Mouse (Mus musculus): Measurements from ENCODE around the gene Foxi3. TPM values are rescaled to one million over a fixed set of nuclear protein-coding genes. Genes with fewer than 3 reads are reported as not detected.
A peak's percentile ranks its signal among the peaks of the same experiment; 100 is the strongest.

Foxi3 gene
- polyA plus RNA-seq, 1 experiment from 2014 or later, result not detected

- ATAC-seq (ENCODE audit: low FRiP score, low TSS enrichment) (no peak), DNase-seq (no peak)
- H3K4me1 ChIP-seq (ENCODE audit: control insufficient read depth, insufficient read depth, low read length), result peaks cover 7% of the 10 kb centered on the region
- H3K27me3 ChIP-seq (ENCODE audit: control insufficient read depth, insufficient read depth, low read length), result peaks cover 45% of the 10 kb centered on the region
- H3K4me3 ChIP-seq (replicated peaks; ENCODE audit: low read depth, low read length), result no peak overlapping the region
- no peaks in the 10 kb centered on the region for H3K36me3 ChIP-seq (ENCODE audit: control insufficient read depth, insufficient read depth, low read length)
- no peaks in the 10 kb centered on the region for H3K9me3 ChIP-seq (ENCODE audit: control insufficient read depth, low read length)
- WGBS, result 77% methylated on average over 7 of the region's 7 CpGs
- H3K9ac ChIP-seq (replicated peaks; ENCODE audit: low read length), result no peak overlapping the region
- no peak overlapping the region for H3K27ac ChIP-seq (replicated peaks; ENCODE audit: low read depth, low read length)
- no peak overlapping the region for H3K4me2 ChIP-seq (ENCODE audit: low read length)
Measured at GRCm38 (mm10) chr6:70953274-70953673, 3.1 kb upstream of the Foxi3 start.

- no peak overlapping the region for H3K9ac ChIP-seq (replicated peaks; ENCODE audit: low read length)
- H3K27ac ChIP-seq (replicated peaks; ENCODE audit: low read depth, low read length), result no peak overlapping the region
- ATAC-seq (ENCODE audit: low FRiP score, low TSS enrichment), result no peak
- H3K4me1 ChIP-seq (ENCODE audit: control insufficient read depth, insufficient read depth, low read length), result peaks cover 7% of the 10 kb centered on the region
- H3K36me3 ChIP-seq (ENCODE audit: control insufficient read depth, insufficient read depth, low read length), result no peaks in the 10 kb centered on the region
- peak; percentile 78 for DNase-seq
- 7% methylated on average over 6 of the region's 6 CpGs for WGBS
- no peak overlapping the region for H3K4me3 ChIP-seq (replicated peaks; ENCODE audit: low read depth, low read length)
- H3K9me3 ChIP-seq (ENCODE audit: control insufficient read depth, low read length), result no peaks in the 10 kb centered on the region
- no peak overlapping the region for H3K4me2 ChIP-seq (ENCODE audit: low read length)
- peaks cover 52% of the 10 kb centered on the region for H3K27me3 ChIP-seq (ENCODE audit: control insufficient read depth, insufficient read depth, low read length)
Measured at GRCm38 (mm10) chr6:70954040-70954439, 2.3 kb upstream of the Foxi3 start.

DNA sequence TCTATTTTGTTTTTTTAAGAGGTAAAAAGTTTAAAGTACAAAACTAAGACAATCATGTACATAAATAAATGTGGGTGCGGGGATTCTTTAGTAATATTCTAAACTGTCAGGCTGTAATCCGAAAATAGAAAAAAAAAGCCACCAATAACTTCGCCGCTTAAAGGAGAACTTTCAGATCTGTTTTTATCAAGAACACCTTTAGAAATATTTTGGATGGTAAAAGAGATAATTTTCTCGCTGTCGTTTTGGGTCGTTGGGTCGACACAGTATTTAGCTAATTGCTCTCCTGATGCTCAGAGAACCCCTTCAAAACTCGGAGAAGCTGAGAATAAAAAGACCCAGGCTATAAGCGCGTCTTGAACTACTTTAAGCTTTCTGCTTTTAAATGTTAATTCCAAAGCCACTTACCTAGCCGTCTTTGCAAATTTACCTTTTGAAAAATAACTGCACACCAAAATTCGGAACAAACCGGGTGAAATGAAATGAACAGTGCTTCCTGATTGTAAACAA is 985 bp upstream of the Foxi3 start:
- Histone ChIP-seq H3K4me2 (ENCODE audit: low read length) (no peak overlapping the region), H3K27ac (replicated peaks; ENCODE audit: low read depth, low read length) (no peak overlapping the region), H3K4me3 (replicated peaks; ENCODE audit: low read depth, low read length) (0 out of 2 replicates have a peak overlapping the region, but pooled peaks have one; percentile 40), H3K36me3 (ENCODE audit: control insufficient read depth, insufficient read depth, low read length) (no peaks in the 10 kb centered on the region), H3K4me1 (ENCODE audit: control insufficient read depth, insufficient read depth, low read length) (peaks cover 7% of the 10 kb centered on the region), H3K9me3 (ENCODE audit: control insufficient read depth, low read length) (no peaks in the 10 kb centered on the region), H3K9ac (replicated peaks; ENCODE audit: low read length) (no peak overlapping the region), H3K27me3 (ENCODE audit: control insufficient read depth, insufficient read depth, low read length) (peaks cover 57% of the 10 kb centered on the region)
- peak; percentile 32 for DNase-seq
- ATAC-seq (ENCODE audit: low FRiP score, low TSS enrichment), result no peak
- WGBS, result 2% methylated on average over 14 of the region's 14 CpGs

DNA sequence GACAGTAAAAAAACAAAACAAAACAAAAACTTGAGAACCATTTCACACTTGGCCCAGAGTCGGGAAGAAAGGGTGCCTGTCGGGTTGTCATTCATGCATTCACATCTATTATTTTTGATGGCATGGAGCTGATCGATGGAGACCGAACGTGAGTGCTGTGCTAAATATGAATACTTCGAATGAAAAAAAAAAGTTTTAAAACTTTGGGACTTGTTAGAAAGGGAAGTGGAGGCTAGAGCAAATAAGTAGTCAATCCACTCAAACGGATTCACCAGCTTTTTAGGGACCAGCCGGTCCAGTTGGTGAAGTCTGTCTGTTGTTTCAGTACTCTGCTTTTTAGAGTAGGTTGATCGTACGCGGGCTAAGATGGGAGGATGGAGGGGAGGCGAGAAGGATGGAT is 490 bp upstream of the Foxi3 start:
- DNase-seq (peak; percentile 30), ATAC-seq (ENCODE audit: low FRiP score, low TSS enrichment) (no peak)
- H3K27ac ChIP-seq (replicated peaks; ENCODE audit: low read depth, low read length), result no peak overlapping the region
- peak overlapping the region; percentile 40 for H3K4me3 ChIP-seq (replicated peaks; ENCODE audit: low read depth, low read length)
- H3K36me3 ChIP-seq (ENCODE audit: control insufficient read depth, insufficient read depth, low read length), result no peaks in the 10 kb centered on the region
- peaks cover 7% of the 10 kb centered on the region for H3K4me1 ChIP-seq (ENCODE audit: control insufficient read depth, insufficient read depth, low read length)
- H3K4me2 ChIP-seq (ENCODE audit: low read length), result peak overlapping the region; percentile 82
- WGBS, result under 1% methylated on average over 12 of the region's 12 CpGs
- H3K27me3 ChIP-seq (ENCODE audit: control insufficient read depth, insufficient read depth, low read length), result peaks cover 57% of the 10 kb centered on the region
- H3K9me3 ChIP-seq (ENCODE audit: control insufficient read depth, low read length), result no peaks in the 10 kb centered on the region
- H3K9ac ChIP-seq (replicated peaks; ENCODE audit: low read length), result no peak overlapping the region

DNA sequence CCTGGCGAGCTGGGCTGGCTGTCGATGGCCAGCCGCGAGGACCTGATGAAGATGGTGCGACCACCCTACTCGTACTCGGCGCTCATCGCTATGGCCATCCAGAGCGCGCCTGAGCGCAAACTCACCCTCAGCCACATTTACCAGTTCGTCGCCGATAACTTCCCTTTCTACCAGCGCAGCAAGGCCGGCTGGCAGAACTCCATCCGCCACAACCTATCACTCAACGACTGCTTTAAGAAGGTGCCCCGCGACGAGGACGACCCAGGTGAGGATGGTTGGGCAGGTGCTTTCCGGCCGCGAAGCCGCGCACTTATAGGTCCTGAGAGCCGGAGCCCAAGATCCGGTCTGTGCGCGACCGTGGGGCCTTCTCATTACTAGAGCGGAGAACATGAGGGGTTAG is 605 bp downstream of the Foxi3 start:
- Histone ChIP-seq H3K9ac (replicated peaks; ENCODE audit: low read length) (no peak overlapping the region), H3K9me3 (ENCODE audit: control insufficient read depth, low read length) (no peaks in the 10 kb centered on the region), H3K4me3 (replicated peaks; ENCODE audit: low read depth, low read length) (peak overlapping the region; percentile 40), H3K36me3 (ENCODE audit: control insufficient read depth, insufficient read depth, low read length) (no peaks in the 10 kb centered on the region), H3K4me2 (ENCODE audit: low read length) (peak overlapping the region; percentile 82), H3K27me3 (ENCODE audit: control insufficient read depth, insufficient read depth, low read length) (peaks cover 57% of the 10 kb centered on the region), H3K27ac (replicated peaks; ENCODE audit: low read depth, low read length) (no peak overlapping the region), H3K4me1 (ENCODE audit: control insufficient read depth, insufficient read depth, low read length) (peaks cover 7% of the 10 kb centered on the region)
- under 1% methylated on average over 34 of the region's 34 CpGs for WGBS
- no peak for DNase-seq
- ATAC-seq (ENCODE audit: low FRiP score, low TSS enrichment), result no peak; the same call in 1 of the 2 replicates

GRCm38 (mm10) chr6:70957341-70957940 is 1.1 kb downstream of the Foxi3 start:
- H3K9ac ChIP-seq (replicated peaks; ENCODE audit: low read length), result no peak overlapping the region
- H3K4me2 ChIP-seq (ENCODE audit: low read length), result peak overlapping the region; percentile 82; the same call in 1 of the 2 replicates
- H3K27me3 ChIP-seq (ENCODE audit: control insufficient read depth, insufficient read depth, low read length), result peaks cover 57% of the 10 kb centered on the region
- no peaks in the 10 kb centered on the region for H3K36me3 ChIP-seq (ENCODE audit: control insufficient read depth, insufficient read depth, low read length)
- WGBS, result 8% methylated on average over 7 of the region's 7 CpGs
- H3K4me1 ChIP-seq (ENCODE audit: control insufficient read depth, insufficient read depth, low read length), result peaks cover 7% of the 10 kb centered on the region
- H3K27ac ChIP-seq (replicated peaks; ENCODE audit: low read depth, low read length), result no peak overlapping the region
- no peaks in the 10 kb centered on the region for H3K9me3 ChIP-seq (ENCODE audit: control insufficient read depth, low read length)
- DNase-seq (no peak), ATAC-seq (ENCODE audit: low FRiP score, low TSS enrichment) (no peak)
- H3K4me3 ChIP-seq (replicated peaks; ENCODE audit: low read depth, low read length), result no peak overlapping the region

DNA sequence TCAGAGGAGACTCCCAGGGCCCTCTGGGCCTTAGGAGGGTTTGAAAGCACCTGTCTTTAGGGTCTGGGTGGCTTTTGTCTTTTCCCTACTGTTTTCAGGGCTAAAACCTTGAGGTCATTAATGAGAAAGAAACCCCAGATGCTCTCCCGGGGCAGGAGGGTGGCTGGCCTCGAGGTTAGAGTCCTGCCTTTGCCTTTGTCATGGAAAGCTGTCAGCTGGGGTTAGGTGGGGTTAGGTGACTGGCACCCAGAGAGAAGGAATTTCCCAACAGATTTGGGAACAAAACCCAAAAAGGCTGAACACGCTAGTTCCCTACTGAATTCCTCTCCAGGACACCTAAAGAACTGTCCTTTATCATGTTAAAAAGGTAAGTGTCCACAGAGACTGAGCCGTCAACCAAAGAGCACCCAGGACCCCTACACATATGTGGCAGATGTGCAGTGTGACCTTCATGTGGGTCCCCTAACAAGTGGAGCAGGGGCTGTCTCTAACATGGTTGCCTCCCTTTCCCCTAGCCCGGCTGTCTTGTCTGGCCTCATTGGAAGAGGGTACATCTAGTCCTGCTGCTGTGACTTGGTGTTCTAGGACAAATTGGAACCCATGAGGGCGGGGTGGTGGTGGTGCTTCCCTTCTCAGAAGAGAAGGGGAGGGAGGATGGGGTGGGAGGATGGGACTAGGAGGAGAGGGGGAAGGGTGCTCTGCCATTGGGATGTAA is 7.9 kb downstream of the Foxi3 start:
- ATAC-seq (ENCODE audit: low FRiP score, low TSS enrichment) (no peak), DNase-seq (no peak)
- Histone ChIP-seq H3K4me3 (replicated peaks; ENCODE audit: low read depth, low read length) (no peak overlapping the region), H3K4me2 (ENCODE audit: low read length) (no peak overlapping the region), H3K36me3 (ENCODE audit: control insufficient read depth, insufficient read depth, low read length) (no peaks in the 10 kb centered on the region), H3K27ac (replicated peaks; ENCODE audit: low read depth, low read length) (no peak overlapping the region), H3K9me3 (ENCODE audit: control insufficient read depth, low read length) (no peaks in the 10 kb centered on the region), H3K9ac (replicated peaks; ENCODE audit: low read length) (no peak overlapping the region), H3K27me3 (ENCODE audit: control insufficient read depth, insufficient read depth, low read length) (peaks cover 5% of the 10 kb centered on the region; the same call in 1 of the 2 replicates), H3K4me1 (ENCODE audit: control insufficient read depth, insufficient read depth, low read length) (0 out of 2 replicates have a peak, but pooled peaks cover 4% of the 10 kb centered on the region)
- WGBS, result 28% methylated on average over 6 of the region's 6 CpGs

DNA sequence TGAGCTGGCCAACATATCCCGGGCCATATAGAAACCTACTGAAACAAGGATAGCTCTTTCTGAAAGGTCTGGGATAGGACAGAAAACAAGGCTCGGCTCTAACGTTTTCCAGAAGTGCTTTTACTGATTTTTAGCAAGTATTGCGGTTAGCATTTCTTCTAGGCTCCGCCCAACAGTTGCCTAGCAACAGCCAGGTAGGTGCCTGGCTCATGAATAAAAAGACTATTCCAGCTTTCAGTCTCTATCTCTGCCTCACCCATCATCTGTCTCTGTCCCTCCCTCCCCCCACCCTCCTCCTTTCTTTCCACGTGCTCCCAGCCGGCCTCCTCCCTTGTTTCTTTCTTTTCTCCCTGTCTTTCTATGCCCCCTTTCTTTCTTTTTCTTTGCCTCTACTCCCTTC is 9.4 kb downstream of the Foxi3 start:
- peak; percentile 43 for DNase-seq
- ATAC-seq (ENCODE audit: low FRiP score, low TSS enrichment), result no peak

More for the DNA sequence above, 9.4 kb downstream of the Foxi3 start:
- WGBS, result 26% methylated on average over 7 of the region's 7 CpGs
- Histone ChIP-seq H3K4me1 (ENCODE audit: control insufficient read depth, insufficient read depth, low read length) (0 out of 2 replicates have a peak, but pooled peaks cover 4% of the 10 kb centered on the region), H3K36me3 (ENCODE audit: control insufficient read depth, insufficient read depth, low read length) (no peaks in the 10 kb centered on the region), H3K4me3 (replicated peaks; ENCODE audit: low read depth, low read length) (no peak overlapping the region), H3K27ac (replicated peaks; ENCODE audit: low read depth, low read length) (no peak overlapping the region), H3K4me2 (ENCODE audit: low read length) (no peak overlapping the region), H3K9me3 (ENCODE audit: control insufficient read depth, low read length) (no peaks in the 10 kb centered on the region), H3K9ac (replicated peaks; ENCODE audit: low read length) (no peak overlapping the region), H3K27me3 (ENCODE audit: control insufficient read depth, insufficient read depth, low read length) (no peaks in the 10 kb centered on the region)

All from midbrain, embryonic 14.5 days (tissue).